Mouse (Mus musculus) liver, adult (tissue): Measurements from ENCODE around the gene Myom1.
A peak's percentile ranks its signal among the peaks of the same experiment; 100 is the strongest.

Source experiments
- GATA4 ChIP-seq: IDR thresholded peaks from 2 replicates; pipeline ENCODE4 v1.6.1; 2014; ENCODE audit warnings: mild to moderate bottlenecking, low read length; ENCODE audit not compliant: insufficient replicate concordance

The Myom1 gene

DNA sequence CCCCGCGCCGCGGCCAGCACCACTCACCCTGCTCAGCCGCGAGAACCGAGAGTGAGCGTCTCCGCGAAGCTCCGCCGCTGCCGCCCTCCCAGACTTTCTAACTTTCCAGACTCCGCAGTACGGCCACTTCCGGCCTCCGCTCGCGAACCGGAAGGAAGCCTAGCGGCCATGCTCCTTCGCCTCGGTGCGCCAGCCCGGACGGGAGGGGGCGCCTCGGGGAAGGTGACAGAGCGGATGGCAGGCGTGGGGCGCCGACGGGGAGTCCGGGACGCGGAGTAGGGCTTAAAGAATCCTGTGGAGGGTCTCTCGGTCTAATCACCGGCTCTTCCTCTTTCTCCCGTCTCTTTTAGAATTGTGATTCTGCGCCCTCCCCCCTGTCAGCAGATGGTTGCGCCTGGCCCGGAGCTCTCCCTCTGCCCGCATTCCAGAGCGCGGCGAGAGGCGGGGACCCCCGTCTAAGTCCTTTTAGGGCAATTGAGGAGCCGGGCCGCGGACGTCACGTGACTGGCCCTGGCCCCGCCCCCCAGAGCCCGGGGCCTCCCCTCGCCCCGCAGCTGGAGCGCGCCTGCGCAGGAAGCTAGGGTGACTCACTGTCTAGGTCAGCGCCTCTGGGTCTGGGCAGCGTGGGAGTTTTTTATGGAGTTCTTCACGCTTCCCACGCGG is at the start of gene Myom1:
Myom1 (plus strand) TSS at position 553 of the 663 bp plus-strand sequence.
- TF ChIP-seq GATA4: peak; percentile 30; the same call in 1 of the 2 replicates

DNA sequence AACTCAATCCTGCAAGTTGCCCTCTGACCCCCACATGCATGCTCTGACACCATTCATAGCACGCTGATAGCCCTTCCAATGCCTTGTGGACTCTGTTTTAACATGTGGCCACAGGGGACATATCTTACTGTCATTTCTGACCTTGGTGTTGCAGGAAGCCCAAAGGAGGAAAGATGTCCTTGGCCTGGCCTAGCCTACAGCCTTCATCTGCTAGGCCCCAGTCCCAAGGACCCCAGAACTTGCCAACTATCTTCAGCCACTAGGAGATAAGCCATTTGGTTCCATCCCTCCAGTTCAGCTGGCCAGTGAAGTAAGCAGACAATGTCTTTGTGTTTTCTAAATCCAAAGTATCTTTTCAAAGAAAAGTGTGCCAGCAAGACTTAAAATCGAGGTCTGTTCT is 37.2 kb upstream of the Myom1 start:
- TF ChIP-seq GATA4: no peak

DNA sequence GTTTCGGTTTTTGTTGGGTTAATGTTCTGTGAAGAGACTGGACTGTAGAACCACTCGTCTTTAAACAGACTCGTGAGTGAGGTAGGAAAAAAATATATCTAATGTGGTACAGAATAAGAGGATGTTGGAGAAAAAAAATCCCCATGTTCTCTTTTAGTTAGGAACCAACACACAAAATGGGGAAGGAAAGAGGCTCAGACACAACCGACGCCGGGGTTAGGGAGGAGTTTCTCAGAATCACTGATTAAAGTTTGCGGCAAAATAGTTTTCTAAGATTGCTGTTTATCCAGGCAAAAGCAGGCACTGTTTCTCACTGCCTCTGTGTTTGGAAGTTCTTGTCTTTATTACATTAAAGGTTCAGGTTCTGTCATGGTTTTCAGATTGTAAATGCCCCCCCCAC is 36.3 kb upstream of the Myom1 start:
- no peak for TF ChIP-seq GATA4

DNA sequence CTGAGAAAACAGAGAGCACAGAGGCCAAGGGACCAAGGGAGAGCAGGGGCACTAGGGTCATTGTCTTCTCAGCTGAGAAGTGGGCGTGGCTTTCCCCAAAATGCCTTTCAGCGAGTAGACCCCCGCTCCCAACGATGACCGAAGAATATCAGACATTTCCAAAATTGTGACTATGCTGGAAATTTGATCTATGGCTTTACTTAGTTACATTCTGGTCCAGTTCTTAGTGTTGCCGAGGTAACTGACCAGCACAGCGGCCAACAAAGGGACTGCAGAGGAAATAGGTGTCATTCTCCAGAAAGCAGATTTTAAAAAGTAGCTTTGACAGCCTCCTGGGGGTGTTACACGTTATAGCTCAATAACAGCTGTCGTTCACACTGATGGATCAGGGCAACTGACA is 35.2 kb upstream of the Myom1 start:
- TF ChIP-seq GATA4: no peak

DNA sequence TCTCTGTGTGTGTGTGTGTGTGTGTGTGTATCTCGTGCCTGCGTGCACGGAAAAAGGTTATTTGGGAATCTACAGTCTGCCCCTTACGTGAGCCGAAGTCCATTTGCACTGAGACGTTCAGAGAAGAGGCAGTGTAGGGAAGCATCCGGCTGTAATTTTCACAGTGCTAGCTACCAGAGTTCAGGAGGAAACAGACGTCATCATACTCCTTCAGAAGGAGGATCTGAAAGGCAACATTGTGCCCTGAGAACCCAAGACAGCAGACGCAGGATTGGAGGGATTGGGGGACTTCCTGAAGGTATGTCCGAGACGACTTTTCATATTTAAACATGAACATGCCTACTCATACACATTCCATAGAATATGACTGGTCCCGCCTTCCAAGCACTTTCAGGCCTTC is 34.8 kb upstream of the Myom1 start:
- TF ChIP-seq GATA4: no peak

DNA sequence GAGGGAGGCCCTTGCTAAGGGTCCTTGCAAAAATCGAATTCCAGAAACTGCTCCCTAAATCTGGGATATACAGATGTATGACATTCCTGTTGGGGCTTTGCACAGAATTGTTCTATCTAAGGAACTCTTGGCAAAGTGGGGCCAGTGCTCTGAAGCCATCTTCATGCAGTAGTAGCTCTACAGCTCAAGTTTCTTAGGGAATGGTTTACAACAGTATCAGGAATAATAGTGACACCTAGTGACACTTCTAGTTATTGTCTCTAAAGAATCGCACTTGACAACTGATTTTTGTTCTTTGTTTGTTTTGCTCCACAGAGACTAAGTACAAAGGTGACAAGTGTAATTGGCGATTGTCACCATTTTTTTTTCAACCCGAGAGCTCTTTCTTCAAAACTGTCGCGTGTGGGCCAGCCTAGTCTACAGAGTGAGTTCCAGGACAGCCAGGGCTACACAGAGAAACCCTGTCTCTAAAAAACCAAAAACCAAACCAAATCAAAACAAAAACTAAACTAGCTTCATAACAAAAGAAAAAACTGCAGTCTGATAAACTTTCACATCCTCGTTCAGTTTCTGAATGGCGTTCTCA is 33.7 kb upstream of the Myom1 start:
- TF ChIP-seq GATA4: no peak

DNA sequence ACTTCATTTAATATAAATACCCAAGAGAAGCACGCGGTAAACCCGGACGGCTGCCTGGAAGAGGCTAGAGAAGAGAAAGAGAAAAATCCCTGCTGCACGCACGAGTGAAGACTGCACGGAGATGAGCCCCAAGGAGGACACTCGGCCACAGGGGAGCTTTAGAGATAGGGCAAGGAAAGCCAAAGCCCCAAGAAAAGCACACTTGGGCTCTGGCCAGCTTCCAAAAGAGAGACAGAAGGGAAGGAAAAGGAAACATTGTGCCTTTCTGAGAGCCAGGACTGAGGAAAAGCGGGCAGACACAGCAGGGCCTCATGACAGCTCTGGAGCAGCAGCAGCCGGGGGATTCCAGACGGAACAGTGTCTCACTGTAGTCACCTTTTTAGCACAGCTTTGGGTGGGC is 31.2 kb upstream of the Myom1 start:
- no peak for TF ChIP-seq GATA4

DNA sequence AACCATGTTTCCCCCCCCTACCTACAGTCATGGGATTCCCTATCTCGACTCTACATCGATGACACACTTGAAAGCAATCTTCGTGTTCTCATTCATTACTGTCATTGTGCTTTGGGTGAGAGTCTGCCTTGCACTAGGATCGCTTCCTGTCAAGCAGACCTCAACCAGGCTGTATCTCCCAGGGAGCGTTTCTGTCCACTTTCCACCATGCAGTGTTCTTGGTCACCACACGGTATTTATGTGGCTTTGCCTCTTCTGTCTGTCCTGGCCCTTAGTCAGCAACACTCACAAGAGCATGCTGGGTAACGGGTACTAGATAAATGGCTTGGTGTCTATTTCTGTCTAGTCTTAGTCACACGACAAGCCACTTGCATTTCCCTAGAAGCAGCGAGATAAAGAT is 29.0 kb upstream of the Myom1 start:
- TF ChIP-seq GATA4: no peak

DNA sequence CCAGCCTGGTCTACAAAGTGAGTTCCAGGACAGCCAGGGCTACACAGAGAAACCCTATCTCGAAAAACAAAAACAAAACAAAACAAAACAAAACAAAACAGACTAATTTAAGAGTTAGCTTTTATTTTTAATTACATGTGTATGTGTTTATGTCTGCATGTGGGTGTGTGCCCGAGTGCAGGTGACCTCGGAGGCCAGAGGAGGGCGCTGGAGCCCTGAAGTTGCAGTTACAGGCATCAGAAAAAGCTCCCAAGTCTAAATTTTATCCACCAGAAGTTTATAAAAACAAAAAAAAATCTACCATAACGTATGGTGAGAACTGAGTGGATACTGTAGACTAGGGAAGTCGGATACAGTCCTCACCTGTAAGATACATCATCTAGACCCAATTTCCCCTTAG is 24.6 kb upstream of the Myom1 start:
- TF ChIP-seq GATA4: no peak

DNA sequence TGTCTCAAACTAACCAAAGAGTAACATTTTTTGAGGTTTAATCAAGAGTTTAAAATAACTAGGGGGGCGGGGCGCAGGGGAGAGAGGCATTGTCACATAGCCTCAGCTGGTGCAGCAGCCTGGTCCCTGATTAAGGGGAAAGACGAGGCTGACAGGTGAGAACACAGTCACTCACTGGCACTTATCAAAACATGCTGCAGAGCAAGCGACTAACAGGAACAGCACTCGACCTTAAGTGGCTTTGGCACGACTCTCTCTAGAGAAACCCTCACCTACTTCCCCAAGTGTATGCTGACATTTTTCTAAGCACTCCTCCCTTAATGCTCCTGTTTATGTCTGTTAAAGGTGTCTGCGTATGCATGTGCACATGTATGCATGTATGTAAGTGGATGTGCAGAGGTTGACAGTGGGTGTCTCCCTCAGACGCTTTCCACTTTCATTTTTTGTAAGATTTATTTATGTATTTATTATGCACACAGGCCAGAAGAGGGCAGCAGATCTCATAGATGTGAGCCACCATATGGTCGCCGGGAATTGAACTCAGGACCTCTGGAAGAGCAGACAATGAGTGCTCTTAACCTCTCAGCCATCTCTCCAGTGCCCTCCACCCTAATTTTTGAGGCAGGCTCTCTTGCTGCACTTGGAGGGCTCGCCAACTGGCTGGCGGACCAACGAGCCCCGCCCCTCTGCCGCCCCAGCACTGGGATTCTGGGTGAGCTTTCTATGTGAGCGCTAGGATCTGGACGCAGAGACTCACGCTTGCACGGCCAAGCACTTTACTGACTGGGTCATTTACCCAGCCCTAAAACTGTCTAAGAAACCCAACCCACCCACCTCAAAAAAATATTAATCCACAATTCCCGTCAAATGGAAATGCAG is 22.8 kb upstream of the Myom1 start:
- TF ChIP-seq GATA4: no peak

DNA sequence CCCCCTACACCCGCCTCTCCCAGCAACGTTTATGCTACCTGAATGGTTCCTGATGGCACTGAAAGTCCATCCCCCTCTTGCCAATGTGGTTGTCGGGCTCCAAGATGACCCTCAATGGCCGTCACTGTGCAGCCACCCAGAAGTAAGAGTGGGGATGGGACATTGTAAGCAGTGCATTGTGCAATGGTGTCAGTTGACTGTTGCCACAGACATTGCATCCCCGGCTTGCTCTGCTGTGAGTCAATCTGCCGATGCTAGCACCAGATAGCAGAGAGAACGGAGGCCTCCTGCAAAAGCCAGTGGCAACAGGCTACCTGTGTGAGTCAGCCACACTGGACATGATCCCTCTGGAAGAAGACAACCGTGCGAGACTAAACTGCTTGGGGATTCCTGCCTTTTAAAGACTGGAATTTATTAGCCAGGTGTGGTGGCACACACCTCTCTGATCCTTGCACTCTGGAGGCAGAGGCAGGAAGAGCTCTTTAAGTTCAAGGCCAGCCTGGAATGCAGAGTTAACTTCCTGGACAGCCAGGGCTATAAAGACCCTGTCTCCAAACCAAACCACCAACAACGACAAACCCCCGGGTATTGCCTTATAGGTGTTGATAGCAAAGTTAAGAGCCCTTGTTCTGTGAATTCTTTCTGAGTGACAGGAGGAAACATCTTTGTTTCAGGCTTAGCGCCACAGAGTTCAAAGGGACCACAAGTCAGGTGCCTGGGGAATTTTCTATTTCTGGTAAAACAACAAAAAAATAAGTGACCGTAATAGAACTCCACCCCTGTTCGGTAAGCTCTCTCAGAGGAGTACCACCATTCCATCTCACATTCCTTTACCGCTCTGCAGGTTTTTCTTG is 16.7 kb upstream of the Myom1 start:
- TF ChIP-seq GATA4: no peak; the same call in 1 of the 2 replicates

DNA sequence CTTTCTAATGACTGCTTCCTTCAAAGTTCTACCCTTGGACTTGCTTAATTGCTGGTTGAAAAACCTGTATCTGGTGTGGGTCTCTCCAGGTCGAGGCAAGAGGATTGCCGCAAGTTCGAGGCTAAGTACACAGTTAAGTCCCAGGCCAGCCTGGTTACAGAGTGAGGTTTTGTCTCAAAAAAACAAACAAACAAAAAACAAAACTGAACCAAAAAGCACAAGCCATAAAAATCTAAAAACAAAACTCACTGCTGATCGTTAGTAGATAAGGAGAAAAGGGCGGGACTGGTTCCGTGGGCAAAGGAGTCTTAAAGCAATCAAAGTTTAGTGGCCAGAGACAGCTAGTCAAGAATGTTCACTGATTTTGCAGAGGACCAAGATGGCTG is 16.1 kb upstream of the Myom1 start:
- TF ChIP-seq GATA4: no peak

DNA sequence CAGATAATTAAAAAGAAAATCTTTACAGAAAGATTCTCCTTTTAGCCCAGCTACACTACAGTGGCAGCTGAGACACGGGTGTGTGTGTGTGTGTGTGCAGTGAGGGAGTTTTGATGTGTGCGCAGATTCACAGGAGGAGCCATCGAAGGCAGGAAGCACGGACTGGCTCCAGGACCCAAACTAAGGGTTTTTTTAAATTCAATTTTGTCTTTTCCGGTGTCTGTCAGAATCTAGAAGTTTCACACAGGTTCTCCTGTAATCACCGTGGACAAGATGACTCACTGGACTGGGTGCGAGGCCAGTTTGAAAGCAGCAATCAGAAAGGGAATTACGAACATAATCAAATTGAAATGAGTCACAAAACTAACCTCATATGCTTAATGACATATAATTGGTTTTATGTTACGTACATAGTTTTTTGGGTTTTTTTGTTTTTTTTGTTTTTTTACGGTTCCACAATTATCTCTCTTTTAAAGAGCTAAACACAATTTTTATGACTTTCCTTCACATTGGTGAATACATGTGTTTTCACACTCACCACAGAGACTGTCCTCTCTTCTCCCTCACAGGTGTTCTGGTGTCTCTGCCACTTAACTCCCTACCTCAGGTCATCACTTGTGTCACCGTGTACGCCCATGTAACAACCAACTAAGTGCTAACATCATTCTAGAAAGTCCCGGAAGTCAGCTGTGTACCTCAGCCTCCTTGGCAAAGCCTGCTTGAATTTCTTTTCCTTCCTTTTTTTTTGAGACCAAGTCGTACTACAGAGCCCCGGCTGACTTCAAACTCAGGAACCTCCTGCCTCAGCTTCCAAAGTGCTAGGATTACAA is 15.4 kb upstream of the Myom1 start:
- no peak for TF ChIP-seq GATA4

DNA sequence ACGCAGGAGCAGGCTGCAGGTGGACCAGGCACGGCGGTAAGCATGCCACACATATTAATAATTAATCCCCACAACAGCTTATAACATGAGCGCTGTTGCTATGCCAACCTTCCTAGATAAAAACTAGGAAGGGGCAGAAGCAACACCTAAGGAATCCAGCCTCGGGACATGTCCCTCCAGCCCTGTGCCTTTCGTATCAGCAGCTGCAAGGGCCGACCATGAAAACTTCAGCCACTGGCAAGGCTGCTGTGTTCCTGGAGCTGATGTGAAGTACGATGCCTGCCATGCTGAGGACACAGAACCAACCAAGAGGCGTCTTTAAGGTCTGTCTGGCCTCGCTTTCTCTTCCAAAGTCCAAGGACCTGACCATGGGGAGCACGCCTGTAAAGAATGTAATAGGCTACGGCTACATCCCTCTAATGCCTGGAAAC is 14.1 kb upstream of the Myom1 start:
- no peak for TF ChIP-seq GATA4
